Mouse (Mus musculus) mesoderm, embryonic 11.5 days (tissue): ENCODE measurements around the gene Cav1.

Source experiments
- DNase-seq: peaks from one replicate; pipeline ENCODE4 v3.0.0-alpha.2; 2012; ENCODE audit warnings: low read depth, low spot score

The Cav1 gene

DNA sequence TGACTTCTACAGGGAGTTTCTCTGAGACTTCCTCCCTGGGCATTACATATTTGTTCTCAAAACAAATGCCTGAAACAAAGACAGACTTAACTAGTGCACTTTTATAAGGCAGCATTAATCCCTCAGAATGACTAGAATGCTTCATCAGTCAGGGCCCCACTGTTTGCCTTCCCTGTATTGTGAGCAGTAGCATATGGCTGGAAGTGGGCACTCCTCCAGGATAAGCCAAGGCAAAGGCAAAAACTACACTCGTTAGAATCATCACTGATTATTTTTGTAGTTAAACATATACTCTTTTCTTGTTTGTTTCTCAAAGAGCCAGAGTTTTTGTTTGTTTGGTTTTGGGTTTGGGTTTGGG is 11.0 kb downstream of the Cav1 start:
- no peak for DNase-seq

DNA sequence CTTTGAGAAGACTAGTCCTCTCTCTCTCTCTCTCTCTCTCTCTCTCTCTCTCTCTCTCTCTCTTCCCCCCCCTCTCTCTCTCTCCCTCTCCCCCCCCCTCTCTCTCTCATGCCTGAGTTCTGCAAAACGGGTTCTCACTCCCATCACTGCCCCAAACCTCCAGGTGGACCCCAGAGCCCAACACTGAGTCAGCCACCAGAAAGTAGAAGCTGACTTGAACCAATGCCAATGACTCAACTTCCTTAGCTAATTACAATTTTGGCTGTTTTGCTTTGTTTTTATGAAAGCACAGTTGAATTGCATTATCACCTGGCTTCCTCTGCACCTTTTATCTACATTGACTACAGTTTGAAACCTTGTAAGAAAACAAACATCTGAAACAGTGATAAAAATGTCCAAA is 11.8 kb downstream of the Cav1 start:
- DNase-seq: no peak

DNA sequence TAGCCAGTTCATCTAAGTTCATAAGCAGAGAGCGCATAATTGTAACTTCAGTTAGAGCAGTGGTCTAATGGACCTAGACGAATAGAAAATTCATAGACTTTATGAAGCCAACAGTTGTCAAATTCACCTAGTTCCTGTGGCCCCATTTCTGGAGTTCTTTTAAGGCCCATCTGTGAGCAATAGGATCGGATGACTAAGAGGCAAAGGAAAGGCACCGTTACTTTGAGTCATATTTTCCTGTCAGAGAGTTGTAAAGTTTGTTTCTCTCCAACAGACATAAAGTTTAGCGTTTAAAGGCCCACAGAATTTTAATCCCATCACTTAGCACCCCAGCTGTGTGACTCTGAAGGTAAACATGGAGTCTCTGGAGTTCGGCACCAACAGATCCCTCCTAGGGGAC is 15.8 kb downstream of the Cav1 start:
- no peak for DNase-seq

DNA sequence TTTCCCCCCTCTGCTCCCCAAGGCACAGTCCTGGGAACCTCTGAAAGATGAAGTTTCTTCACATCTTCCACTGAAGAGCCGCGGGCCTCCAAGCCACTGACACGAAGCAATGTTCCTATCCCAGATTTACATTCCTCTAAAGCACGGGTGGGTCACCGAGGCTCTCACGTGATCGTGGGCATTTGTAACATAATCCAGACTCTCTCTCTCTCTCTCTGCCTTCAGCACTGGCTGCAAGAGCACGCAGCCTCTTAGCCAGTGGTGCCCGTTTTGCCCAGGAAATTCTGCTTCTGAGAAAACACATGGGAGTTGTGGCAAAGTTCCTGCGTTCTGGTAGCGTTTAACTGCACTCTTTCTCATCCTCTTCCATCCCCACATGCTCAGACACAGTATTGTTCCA is 21.1 kb downstream of the Cav1 start:
- DNase-seq: peak; percentile 14

DNA sequence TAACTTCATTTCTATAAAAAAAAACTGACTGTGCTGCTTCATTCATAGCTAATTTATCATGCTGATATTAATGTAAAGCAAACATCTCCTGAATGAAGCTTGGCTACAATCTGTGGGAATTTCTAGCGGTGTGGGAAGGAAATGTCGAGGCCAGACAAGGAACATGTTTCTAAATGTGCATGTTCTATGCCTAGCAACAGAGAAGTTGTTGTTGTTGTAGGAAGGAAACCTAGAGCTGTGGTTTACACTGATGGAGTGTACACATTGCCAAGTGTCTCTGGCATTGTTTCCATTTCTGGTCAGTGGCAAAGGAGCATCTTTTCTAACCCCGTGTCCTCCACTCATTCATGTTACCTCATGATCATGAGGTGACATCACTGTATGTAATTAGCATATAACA is 23.7 kb downstream of the Cav1 start:
- no peak for DNase-seq

DNA sequence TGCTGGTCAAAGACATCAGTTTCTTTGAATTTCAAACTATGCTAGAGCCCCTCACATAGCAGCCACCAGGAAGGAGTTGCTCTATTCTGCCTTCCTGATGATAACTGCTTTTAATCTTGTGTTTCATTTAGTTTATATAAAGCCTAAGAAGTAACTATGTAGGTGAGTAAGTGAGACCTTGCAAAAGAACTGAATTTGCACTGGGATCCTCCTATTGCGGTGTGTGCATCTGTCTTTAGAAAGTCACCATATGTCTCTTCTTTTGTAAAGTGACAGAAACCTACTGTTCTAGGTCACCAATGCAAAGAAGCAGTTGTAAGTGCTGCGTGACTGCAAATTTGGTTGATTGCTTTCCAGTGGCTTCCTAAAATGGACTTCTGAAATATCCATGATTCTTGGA is 31.6 kb downstream of the Cav1 start:
- no peak for DNase-seq

DNA sequence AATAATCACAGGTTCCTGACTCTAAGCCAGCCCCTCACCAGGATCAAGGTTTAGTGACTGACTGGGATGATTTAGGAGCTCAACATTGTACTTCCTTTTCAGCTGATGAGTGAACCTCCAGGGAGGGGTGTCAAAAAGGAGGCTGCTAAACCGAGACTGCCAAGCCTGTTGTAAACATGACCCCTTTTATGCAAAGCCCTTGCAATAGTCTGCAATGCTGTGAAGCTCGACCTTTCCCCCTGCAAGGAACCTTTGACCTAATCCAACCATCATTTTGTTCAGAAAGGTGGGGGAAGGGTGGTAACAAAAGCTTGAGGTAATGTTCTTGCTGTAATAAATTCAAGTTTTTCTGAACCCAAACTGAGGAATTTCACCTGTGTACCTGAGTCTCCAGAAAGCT is 34.3 kb downstream of the Cav1 start:
- DNase-seq: peak; percentile 38

DNA sequence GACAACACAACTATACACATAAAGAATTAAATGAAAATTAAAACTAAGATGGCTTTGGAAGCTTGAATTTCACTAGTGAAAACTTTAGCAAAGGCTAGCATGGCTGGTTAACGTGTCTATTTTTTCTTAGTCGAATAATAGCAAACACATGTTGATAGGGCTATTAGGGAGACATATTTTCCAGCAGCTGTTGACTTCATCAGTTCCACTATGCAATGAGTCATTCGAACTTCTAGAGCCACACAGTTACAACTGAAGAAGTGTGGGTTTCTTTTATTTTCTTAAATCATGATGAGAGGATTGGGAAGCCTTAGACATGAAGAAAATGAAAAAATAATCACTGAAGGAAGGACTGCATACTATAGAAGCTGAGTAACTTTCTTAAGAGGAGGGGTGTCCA is 41.9 kb downstream of the Cav1 start:
- no peak for DNase-seq

DNA sequence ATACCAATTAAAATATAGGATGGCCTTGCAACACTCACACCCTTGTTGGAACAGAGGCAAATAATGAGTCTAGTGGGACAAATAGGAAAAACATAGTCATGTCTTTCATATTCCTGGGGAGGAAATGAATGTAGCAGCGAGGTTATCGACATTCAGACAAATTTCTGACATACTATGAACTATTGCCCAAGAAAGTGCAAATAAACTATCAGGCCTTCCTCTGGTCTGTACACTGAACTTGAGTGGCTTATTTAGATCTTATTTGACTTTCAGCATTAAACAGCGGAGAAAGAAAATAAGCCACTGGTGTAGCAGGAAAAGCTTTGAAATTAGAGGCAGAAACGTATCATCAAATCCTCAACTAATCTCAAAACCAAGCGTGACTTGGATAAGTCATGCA is 44.7 kb downstream of the Cav1 start:
- DNase-seq: no peak

DNA sequence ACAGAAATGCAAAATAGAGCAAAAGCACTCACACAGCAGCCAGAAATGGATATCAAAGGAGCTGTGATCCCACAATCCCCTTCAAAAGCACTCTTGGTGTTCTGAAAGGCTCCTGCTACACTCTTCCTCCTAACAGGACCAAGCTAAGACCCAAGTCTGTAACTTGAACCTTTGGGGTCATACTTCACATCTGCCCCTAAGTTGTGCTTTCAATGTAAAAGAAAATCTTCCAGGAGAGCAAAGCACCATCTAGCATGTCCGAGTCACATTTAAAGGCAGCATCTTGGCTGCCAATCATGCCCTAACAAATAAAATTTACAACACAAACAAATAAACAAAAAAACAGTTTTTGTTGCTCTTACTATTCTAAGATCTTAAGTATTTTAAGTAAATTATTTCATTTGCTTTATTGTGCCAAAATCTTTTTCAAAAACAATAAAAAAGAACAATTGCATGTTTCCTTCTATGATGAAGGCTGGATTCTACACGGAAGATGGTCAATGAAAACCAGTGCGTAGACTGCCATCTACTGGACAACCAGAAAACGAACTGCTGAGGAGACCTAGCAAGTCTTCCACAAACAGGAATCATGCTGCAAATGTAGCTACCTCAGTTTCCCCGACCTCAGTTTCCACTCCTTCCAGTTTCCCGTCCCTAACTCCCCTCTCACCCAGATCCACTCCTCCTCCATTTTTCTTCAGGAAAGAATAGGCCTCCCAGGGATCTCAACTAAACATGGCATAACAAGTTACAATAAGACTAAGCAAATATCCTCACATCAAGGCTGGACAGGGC is 53.0 kb downstream of the Cav1 start:
- DNase-seq: peak; percentile 63

DNA sequence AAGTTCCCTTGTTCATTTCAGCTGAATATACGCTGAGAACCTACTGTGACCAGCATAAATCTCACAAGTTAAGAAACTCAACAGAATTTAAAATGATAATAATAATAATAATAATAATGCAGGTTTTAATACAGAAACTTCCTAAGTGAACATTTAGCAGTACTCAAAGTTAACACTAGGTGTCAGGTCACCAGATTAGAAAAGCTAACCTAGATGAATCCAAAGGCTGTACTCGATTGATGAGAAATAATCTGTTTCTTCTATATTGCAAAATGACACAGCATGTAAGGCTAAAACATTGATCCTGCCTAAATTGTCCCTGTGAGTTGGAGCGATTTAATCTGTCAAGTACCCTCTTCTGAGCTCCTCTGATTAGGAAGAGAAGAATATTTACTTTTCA is 56.6 kb downstream of the Cav1 start:
- DNase-seq: peak; percentile 10

DNA sequence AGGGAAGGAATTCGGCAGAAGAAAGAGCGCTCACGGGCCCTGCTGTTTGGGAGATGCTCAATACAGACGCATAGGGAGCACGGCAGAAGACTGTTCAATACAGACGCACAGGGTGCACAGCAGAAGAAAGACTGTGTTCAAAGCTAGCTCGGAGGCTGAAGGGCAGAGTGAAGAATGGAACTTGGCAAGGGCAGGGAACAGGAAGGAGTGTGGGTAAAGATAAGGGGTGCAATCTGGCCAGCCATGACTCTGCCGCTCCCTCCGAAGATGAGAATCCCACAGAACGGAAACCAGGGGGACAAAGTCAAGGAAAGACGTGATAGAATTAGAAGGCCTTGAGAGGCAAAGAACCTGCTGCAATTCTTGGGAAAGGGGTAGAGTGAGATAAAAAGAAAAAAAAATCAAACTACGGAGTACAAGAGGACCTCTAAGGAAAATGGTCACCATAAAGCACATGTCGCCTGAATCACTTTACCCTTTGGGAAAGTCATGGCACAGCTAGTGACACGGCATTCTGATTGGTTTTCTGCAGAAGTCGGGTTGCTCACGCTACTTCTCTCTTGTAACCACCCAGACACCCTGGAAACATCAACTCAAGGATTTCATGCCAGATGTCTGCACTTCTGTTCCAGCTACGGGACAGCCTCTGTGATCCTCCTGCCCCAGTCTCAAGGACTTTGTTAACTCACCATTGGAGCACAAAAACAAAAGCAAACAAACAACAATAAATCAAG is 57.5 kb downstream of the Cav1 start:
- no peak for DNase-seq

DNA sequence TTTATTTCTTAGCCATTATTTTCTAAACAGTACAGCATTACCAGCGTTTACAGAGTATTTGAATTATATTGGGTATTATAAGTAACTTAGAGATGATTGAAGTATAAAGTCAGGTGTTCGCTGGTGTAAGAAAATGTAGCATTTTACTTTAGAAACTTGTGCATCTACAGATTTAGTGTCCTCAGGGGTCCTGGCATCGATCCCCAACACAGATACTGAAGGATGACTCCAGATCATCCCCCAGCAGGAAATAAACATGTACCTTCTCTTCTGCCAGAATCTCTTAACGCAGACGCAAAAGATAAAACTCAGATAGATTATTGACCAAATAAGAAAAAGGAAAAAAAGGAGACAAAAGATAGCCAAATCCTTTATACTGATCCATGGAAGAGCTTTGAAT is 68.2 kb downstream of the Cav1 start:
- DNase-seq: no peak

DNA sequence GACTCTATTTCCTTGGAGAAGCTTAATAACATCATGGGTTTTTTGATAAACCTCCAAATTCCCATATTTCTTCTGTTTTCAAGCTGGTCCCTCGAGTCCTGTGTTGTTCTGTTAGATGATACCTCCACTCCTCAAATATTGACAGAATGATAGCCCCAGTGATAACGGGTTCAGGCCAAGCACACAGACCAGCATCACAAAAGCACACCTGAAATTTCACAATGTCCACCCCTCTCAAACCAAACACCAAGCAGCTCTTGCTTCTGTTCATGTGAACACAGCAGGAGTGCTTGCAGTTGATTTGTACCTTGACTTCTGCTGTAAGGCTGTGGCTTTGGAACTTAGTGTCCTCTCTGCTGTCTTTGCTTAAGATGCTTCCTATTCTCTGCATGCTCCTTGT is 71.2 kb downstream of the Cav1 start:
- DNase-seq: no peak

DNA sequence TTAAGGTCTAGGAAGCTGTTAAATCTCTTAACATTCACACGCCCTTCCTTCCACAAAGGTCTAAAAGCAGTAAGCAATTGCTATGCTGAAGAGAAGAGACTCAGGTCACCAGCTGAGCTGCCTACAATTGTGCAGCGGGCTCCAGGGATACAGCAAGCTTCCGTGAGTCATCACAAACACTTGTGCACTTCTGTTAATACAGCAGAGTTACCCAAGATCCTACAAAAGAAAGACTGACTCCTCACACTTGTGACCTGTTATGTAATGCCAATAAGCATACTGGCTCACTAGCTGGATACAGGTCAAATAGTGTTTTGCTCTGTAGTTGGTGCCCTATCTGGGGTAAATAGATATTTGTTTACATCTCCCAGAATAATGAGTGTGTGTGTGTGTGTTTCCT is 74.0 kb downstream of the Cav1 start:
- DNase-seq: no peak

DNA sequence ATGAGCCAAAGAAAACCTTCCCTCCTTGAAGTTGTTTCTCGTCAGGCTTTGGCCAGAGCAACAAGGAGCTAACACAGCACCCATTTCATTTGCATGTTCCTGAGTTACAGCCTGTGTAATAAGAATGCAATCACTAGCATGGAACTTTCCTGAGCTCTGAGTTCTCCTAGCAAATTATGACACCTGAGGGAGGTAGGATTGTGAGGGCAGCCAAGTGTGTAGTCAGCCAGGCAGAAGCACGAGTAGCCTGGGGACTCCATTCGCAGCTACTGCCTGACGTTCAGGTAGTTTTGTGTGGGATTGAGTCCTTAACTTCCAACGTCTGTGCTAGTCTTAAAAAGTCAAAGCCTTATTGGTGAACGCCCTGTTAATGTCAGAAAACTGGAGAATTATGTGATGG is 75.6 kb downstream of the Cav1 start:
- DNase-seq: no peak

DNA sequence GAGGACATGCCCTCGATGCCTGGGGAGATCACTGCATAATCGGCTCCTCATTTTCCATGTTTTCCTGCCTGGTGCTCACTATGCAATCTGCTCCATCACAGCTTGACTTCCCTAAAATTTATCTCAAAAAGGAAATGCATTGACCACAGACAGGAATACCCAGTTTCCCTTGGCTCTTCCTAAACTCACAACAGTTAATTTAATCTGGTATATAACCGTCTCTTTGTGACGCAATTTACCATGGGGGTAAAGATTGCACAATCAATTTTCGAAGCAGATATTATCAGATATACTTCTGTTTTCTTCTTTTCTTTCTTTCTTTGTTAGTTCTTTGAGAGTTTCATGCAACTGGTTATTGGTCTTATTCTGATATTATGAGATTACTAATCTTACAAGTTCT is 79.4 kb downstream of the Cav1 start:
- no peak for DNase-seq

DNA sequence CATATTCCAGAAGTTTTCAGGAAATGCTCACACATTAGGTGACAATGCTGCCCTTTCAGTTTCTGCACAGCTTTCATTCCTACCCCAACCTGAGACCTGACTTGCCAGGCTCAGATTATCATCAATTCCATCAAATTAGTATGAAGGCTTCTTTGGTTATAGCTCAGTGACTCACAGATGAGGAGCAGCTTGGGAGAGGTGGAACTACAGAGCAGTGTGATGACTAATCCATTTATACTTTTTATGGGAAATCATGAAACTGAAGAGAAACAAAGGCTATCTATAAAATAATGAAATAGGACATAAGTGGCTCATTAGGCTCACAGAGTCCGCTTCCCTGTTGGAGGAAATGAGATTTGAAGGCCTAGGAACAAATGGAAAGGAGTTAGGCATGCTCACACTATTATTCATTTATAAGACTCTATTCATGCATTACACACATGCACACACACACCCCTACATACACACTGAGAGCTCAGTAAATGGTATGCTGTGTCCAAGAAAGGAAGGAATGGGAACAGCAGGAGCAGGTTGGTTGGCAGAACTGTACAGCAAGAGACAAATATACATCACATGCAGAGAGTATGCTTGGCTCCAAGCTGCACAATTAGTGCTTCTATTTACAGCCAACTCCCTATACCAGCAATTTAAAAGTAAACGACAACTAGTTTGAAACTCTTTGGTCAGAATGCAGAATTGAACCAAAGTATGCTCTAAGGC is 82.0 kb downstream of the Cav1 start:
- no peak for DNase-seq
